Mouse (Mus musculus) urinary bladder, adult 2 months (tissue): ENCODE measurements around the gene Kank1. TPM values are rescaled to one million over a fixed set of nuclear protein-coding genes. Genes with fewer than 3 reads are reported as not detected.

Experiments used
- DNase-seq: peaks from one replicate; pipeline ENCODE4 v3.0.0; 2022; ENCODE audit warnings: low spot score
- polyA plus RNA-seq: library from polyadenylated mRNA; depleted of rRNA; stranded (reverse); fragments of >200 nt; gene quantifications from 2 replicates; pipeline ENCODE4 v1.2.3, GENCODE M21; 2012

The Kank1 gene
- polyA plus RNA-seq, 1 experiment: 65.5 TPM

- DNase-seq: no peak
Measured at GRCm38 (mm10) chr19:25365698-25366097, 128.9 kb downstream of the Kank1 start.

- DNase-seq: no peak
Measured at GRCm38 (mm10) chr19:25366620-25367019, 129.8 kb downstream of the Kank1 start.

- no peak for DNase-seq
Measured at GRCm38 (mm10) chr19:25370428-25370827, 133.7 kb downstream of the Kank1 start.

GRCm38 (mm10) chr19:25372794-25373193 lies 136.0 kb downstream of the Kank1 start:
- DNase-seq: no peak

- DNase-seq: no peak
Measured at GRCm38 (mm10) chr19:25373594-25373993, 136.8 kb downstream of the Kank1 start.

GRCm38 (mm10) chr19:25374191-25374590 lies 137.4 kb downstream of the Kank1 start:
- no peak for DNase-seq

- no peak for DNase-seq
Measured at GRCm38 (mm10) chr19:25374926-25375325, 138.2 kb downstream of the Kank1 start.

- no peak for DNase-seq
Measured at GRCm38 (mm10) chr19:25376871-25377270, 140.1 kb downstream of the Kank1 start.

GRCm38 (mm10) chr19:25380675-25381074 lies 143.9 kb downstream of the Kank1 start:
- DNase-seq: no peak

- no peak for DNase-seq
Measured at GRCm38 (mm10) chr19:25381972-25382371, 145.2 kb downstream of the Kank1 start.

GRCm38 (mm10) chr19:25382494-25382893 lies 145.7 kb downstream of the Kank1 start:
- no peak for DNase-seq

- DNase-seq: no peak
Measured at GRCm38 (mm10) chr19:25383386-25384146, 146.8 kb downstream of the Kank1 start.

- DNase-seq: no peak
Measured at GRCm38 (mm10) chr19:25385981-25386380, 149.2 kb downstream of the Kank1 start.

- DNase-seq: no peak
Measured at GRCm38 (mm10) chr19:25386679-25387470, 150.1 kb downstream of the Kank1 start.

- DNase-seq: no peak
Measured at GRCm38 (mm10) chr19:25387902-25388301, 151.1 kb downstream of the Kank1 start.

GRCm38 (mm10) chr19:25392135-25392534 lies 155.4 kb downstream of the Kank1 start:
- no peak for DNase-seq

- DNase-seq: no peak
Measured at GRCm38 (mm10) chr19:25395035-25395434, 158.3 kb downstream of the Kank1 start.

GRCm38 (mm10) chr19:25396709-25397266 lies 160.0 kb downstream of the Kank1 start:
- no peak for DNase-seq

GRCm38 (mm10) chr19:25399511-25400211 lies 162.9 kb downstream of the Kank1 start:
- DNase-seq: no peak

- DNase-seq: no peak
Measured at GRCm38 (mm10) chr19:25400212-25400913, 163.6 kb downstream of the Kank1 start.

GRCm38 (mm10) chr19:25401521-25401920 lies 164.7 kb downstream of the Kank1 start:
- no peak for DNase-seq
